Mouse (Mus musculus) G1E-ER4 (cell line): ENCODE results near the gene Clic1. TPM values are rescaled to one million over a fixed set of nuclear protein-coding genes. Genes with fewer than 3 reads are reported as not detected.

Source experiments
- GATA1 ChIP-seq: IDR thresholded peaks from one replicate; pipeline ENCODE4 v1.8.0; 2012; ENCODE audit warnings: low read length, inconsistent platforms
- polyA plus RNA-seq: library from polyadenylated mRNA; stranded (reverse); fragments of >175 nt; gene quantifications from 2 replicates; pipeline ENCODE4 v1.2.3, GENCODE M21; 2012

The Clic1 gene
- 168 and 216 TPM in 2 replicates for polyA plus RNA-seq

- TF ChIP-seq GATA1: no peak
Measured at GRCm38 (mm10) chr17:35049561-35050016, at the start of gene Clic1. TSS of gene Clic1 (plus strand) at chr17:35049966.

DNA sequence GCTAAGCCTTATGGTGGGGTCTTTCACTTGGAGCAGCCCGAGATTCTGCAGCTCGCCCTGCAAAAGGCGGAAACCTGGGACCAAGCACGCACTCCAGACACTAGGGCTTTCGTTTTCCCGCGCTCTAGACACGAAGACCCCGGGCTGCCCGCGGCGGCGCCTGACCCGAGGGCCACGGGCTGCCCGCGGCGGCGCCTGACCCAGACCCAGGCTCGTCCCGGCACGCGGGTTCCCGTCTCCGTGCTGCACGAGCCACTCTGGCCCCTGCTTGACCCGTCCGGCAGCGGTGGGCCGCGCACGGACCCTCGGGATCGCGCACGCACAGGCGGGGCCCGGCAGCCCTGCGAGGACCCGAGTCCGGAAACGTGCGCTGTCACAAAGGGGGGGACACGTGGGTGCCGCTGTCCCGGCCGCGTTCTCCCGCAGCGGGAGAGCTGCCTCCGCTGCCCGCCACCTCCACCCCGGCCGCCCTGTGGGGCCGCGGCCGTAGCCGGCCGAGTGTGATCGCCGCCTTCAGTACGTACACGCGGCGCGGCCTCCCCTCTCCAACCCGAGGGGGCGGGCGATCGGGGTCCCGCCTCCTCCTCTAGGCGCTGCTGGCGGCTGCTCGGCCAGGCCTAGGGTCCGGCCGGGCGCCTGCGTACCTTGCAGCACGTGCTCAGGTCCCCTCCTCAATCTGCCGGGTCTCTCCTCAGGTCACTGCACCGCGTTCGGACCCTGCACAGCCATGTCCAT, 48.9 kb upstream of the Clic1 start, which contains the start of gene Vars:
TSS of gene Vars (plus strand) at position 271 of the 735 bp plus-strand sequence.
- TF ChIP-seq GATA1: no peak

DNA sequence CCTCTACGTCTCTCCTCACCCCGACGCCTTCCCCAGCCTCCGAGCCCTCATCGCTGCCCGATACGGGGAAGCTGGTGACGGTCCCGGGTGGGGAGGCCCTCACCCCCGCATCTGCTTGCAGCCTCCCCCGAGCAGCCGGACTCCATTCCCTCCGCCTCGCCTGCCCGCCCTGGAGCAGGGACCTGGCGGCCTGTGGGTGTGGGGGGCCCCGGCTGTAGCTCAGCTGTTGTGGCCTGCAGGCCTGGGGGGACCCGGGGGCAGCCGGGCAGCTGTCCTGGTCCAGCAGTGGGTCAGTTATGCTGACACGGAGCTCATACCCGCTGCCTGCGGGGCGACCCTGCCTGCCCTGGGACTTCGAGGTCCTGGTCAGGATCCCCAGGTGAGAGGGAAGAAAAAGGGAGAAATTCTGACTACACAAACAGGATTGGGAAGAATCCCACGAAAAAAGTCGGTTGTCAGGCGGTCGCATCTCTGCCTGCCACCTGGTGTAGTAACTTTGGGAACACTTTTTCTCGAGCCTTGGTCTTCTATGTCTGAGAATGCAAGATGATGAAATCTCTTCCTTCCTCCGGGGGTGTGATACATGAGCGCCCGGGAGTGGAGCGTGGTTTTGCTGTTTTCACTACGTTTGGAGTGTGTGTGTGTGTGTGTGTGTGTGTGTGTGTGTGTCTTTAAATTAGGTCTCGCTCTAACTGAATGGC, 48.2 kb upstream of the Clic1 start:
- no peak for TF ChIP-seq GATA1

GRCm38 (mm10) chr17:35002153-35002865, 47.5 kb upstream of the Clic1 start:
- TF ChIP-seq GATA1: no peak

DNA sequence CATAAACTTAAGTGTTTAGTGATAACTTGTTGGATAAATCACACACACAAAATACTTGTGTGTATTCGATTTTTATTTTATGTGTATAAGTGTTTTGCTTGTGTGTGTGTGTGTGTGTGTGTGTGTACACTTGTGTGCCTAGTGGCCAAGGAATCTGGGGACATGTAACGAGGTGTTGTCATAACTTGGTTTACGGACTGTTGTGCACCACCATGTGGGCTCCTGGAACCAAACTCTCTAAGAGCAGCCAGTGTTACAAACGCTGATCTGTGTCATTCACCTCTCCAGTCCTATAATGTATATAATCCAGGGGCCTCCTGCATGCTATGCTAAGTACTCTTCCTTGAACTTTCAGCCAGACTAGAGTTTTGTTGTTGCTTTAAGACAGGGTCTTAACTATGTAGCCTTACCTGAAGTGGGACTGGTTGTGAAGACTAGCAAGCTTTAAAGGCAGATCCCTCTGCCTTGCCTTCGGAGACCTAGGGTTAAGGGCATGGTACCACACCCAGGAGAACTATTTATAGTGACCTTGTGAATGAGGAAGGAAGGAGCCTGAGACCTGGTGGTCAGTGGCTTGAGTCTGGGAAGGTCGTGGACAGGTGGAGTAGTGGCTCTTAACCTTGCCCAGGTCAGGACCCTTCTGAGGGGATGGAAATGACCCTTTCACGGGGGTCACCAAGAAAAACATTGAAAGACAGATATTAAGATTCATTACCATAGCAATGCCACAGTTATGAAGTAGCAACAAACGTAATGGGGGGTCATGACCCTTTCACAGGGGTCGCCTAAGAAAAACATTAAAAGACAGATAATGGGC, 46.5 kb upstream of the Clic1 start:
- no peak for TF ChIP-seq GATA1

DNA sequence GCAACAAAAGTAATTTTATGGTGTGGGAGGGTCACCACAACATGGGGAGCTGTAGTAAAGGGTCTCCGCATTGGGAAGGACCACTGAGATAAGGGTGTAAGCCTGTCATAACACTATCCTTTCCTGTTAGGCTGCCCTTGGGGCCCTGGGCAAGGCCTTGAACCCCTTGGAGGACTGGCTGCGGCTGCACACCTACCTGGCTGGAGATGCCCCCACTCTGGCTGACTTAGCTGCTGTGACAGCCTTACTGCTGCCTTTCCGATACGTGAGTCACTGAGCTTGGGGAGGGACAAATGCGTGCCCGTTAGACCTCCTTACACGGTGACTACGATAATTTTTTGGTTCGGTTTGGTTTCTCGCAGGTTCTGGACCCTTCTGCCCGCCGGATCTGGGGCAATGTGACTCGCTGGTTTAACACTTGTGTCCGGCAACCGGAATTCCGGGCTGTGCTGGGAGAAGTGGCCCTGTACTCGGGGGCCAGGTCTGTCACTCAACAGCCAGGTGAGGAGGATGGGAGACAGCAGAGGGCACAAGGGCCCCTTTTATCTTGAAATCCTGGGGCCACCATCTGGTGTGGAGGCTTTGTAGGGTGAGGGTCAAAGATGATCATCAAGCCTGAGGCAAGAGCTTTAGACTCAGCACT, 45.6 kb upstream of the Clic1 start:
- no peak for TF ChIP-seq GATA1

DNA sequence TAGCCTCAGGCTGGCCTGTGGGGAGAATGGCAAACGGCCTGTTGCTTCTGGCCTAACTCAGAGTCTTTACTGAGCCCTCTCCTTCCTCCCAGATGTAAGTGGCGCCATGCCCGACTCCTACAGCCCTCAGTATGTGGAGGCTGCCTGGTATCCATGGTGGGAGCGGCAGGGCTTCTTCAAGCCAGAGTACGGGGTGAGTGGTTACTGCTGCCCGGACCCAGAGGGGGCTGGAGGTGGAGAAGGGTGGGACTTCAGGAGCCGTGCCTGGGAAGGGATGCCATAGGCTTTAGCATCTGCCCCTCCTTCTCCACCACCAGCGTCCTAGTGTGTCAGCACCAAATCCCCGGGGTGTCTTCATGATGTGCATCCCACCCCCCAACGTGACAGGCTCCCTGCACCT, 44.6 kb upstream of the Clic1 start:
- no peak for TF ChIP-seq GATA1

GRCm38 (mm10) chr17:35007387-35007991, 42.3 kb upstream of the Clic1 start:
- TF ChIP-seq GATA1: no peak

- TF ChIP-seq GATA1: no peak
Measured at GRCm38 (mm10) chr17:35009586-35009985, 40.2 kb upstream of the Clic1 start.

- no peak for TF ChIP-seq GATA1
Measured at GRCm38 (mm10) chr17:35011440-35011839, 38.3 kb upstream of the Clic1 start.

GRCm38 (mm10) chr17:35012430-35012829, 37.3 kb upstream of the Clic1 start:
- no peak for TF ChIP-seq GATA1

GRCm38 (mm10) chr17:35013221-35013620, 36.5 kb upstream of the Clic1 start:
- TF ChIP-seq GATA1: no peak

- TF ChIP-seq GATA1: no peak
Measured at GRCm38 (mm10) chr17:35015296-35015695, 34.5 kb upstream of the Clic1 start.

DNA sequence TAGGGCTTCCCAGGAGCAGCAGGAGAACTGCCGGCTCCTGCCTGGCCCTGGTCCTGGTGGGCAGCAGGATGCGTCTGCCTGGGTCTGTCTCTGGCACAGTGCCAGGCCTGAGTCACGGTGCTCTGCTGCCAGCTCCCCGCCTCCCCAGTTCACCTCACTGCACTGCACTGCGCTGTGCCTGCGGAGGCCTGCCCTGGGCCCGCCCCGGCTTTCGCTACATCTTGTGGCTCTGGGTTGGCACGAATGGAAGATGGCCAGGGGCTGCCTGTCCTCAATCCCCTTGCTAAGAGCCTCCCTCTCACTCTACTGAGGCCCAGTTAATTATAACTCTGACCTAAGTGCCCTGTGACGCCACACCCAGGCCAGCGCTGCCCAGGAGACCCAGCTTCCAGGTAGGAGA, 33.4 kb upstream of the Clic1 start, which contains the start of gene Vwa7:
TSS of gene Vwa7 (plus strand) at position 204 of the 400 bp plus-strand sequence.
- no peak for TF ChIP-seq GATA1
